8 mouse cellular contexts compared by ENCODE assay signal in genomic region chr11:110450091-110450757, GRCm38 (mm10). TPM values are rescaled to one million over a fixed set of nuclear protein-coding genes. Genes with fewer than 3 reads are reported as not detected.
DNase-seq lines count a peak whose midpoint lies in the region; ATAC-seq lines count a peak whose summit lies in the region.
"Had no signal": no experiment of that assay in that cellular context is flagged by ENCODE, and none has a peak within 500 bp of the region (broad histone marks: within the 10 kb centered on the region; RNA-seq: fewer than 3 reads in every experiment).

No protein-coding gene starts in this region.

- ATAC-seq in midbrain, embryonic 14.5 days (ENCODE audit: low FRiP score, low TSS enrichment) = no peak
- no peak for ATAC-seq in midbrain, embryonic 13.5 days
- ATAC-seq in embryonic facial prominence, embryonic 14.5 days (ENCODE audit: low read depth) = 0 out of 2 replicates have a peak, but pooled peaks have one; percentile 32
- ATAC-seq in megakaryocyte progenitor cell, adult 5-6 weeks (replicated peaks; ENCODE audit: poor library complexity) = peak; percentile 43

- H3K27me3 ChIP-seq in midbrain, embryonic 14.5 days (ENCODE audit: control insufficient read depth, insufficient read depth, low read length) = no peaks in the 10 kb centered on the region
- peaks cover 13% of the 10 kb centered on the region for H3K27me3 ChIP-seq in midbrain, embryonic 13.5 days
- H3K27me3 ChIP-seq in embryonic facial prominence, embryonic 14.5 days (replicated peaks; ENCODE audit: control insufficient read depth, insufficient read depth, low read length) = no peaks in the 10 kb centered on the region

- WGBS in midbrain, embryonic 14.5 days = 52% methylated on average over 15 of the region's 15 CpGs
- WGBS in midbrain, embryonic 13.5 days = 68% methylated on average over 15 of the region's 15 CpGs
- 34% methylated on average over 15 of the region's 15 CpGs for WGBS in embryonic facial prominence, embryonic 14.5 days

- no peaks in the 10 kb centered on the region for H3K36me3 ChIP-seq in midbrain, embryonic 14.5 days (ENCODE audit: control insufficient read depth, insufficient read depth, low read length)
- H3K36me3 ChIP-seq in midbrain, embryonic 13.5 days = no peaks in the 10 kb centered on the region
- H3K36me3 ChIP-seq in embryonic facial prominence, embryonic 14.5 days (ENCODE audit: control insufficient read depth, insufficient read depth, low read length) = no peaks in the 10 kb centered on the region; the same call in 1 of the 2 replicates

- peaks cover 21% of the 10 kb centered on the region for H3K4me1 ChIP-seq in midbrain, embryonic 14.5 days (ENCODE audit: control insufficient read depth, insufficient read depth, low read length)
- H3K4me1 ChIP-seq in midbrain, embryonic 13.5 days (replicated peaks) = peaks cover 26% of the 10 kb centered on the region
- peaks cover 30% of the 10 kb centered on the region for H3K4me1 ChIP-seq in embryonic facial prominence, embryonic 14.5 days (ENCODE audit: control insufficient read depth, insufficient read depth, low read length)

- no peak overlapping the region for H3K4me3 ChIP-seq in midbrain, embryonic 14.5 days (replicated peaks; ENCODE audit: low read depth, low read length)
- H3K4me3 ChIP-seq in midbrain, embryonic 13.5 days (replicated peaks) = no peak overlapping the region
- H3K4me3 ChIP-seq in embryonic facial prominence, embryonic 14.5 days (ENCODE audit: low read depth, low read length) = no peak overlapping the region

- no peak overlapping the region for H3K9ac ChIP-seq in midbrain, embryonic 14.5 days (replicated peaks; ENCODE audit: low read length)
- H3K9ac ChIP-seq in midbrain, embryonic 13.5 days (replicated peaks) = no peak overlapping the region
- no peak overlapping the region for H3K9ac ChIP-seq in embryonic facial prominence, embryonic 14.5 days (ENCODE audit: low read depth, low read length)

- no peaks in the 10 kb centered on the region for H3K9me3 ChIP-seq in midbrain, embryonic 14.5 days (ENCODE audit: control insufficient read depth, low read length)
- no peaks in the 10 kb centered on the region for H3K9me3 ChIP-seq in midbrain, embryonic 13.5 days
- no peaks in the 10 kb centered on the region for H3K9me3 ChIP-seq in embryonic facial prominence, embryonic 14.5 days (ENCODE audit: control insufficient read depth, low read length)

- no peak overlapping the region for H3K4me2 ChIP-seq in midbrain, embryonic 14.5 days (ENCODE audit: low read length)
- H3K4me2 ChIP-seq in midbrain, embryonic 13.5 days (replicated peaks) = no peak overlapping the region
- H3K4me2 ChIP-seq in embryonic facial prominence, embryonic 14.5 days (ENCODE audit: low read depth, low read length) = peak overlapping the region; percentile 15; the same call in 1 of the 2 replicates

- H3K27ac ChIP-seq in midbrain, embryonic 14.5 days (replicated peaks; ENCODE audit: low read depth, low read length) = no peak overlapping the region
- no peak overlapping the region for H3K27ac ChIP-seq in midbrain, embryonic 13.5 days
- no peak overlapping the region for H3K27ac ChIP-seq in embryonic facial prominence, embryonic 14.5 days (replicated peaks; ENCODE audit: low read depth, low read length)
- H3K27ac ChIP-seq: macrophage had no signal

- peak; percentile 65 for DNase-seq in midbrain, embryonic 14.5 days
- DNase-seq in embryonic facial prominence, embryonic 14.5 days (ENCODE audit: low spot score) = peak; percentile 94
- peak; percentile 43 to 48 for DNase-seq in heart, postnatal 14 days
- DNase-seq in layer of hippocampus, adult 11-12 months (ENCODE audit: low spot score) = no peak
- DNase-seq in right cerebral cortex, postnatal 36 days (ENCODE audit: low spot score in 2 of 2) = no peak

- intact Hi-C loops in heart, postnatal 14 days (cut with DNase I) = no loop called here

RNA-seq across cellular contexts. Expression of gene Map2k6, which starts 51.3 kb away (rescaled TPM):
- polyA plus RNA-seq in midbrain, embryonic 14.5 days (2014; fragmentation: Nextera tagmentation; extraction: Ambion mirVana) = 19.3 and 26.2 TPM in 2 replicates
- 22.9 and 24.9 TPM in 2 replicates for polyA plus RNA-seq in midbrain, embryonic 13.5 days (2015; fragmentation: Nextera tagmentation; extraction: Ambion mirVana)
- 15.5 and 18.5 TPM in 2 replicates for polyA plus RNA-seq in embryonic facial prominence, embryonic 14.5 days (2014; fragmentation: Nextera tagmentation; extraction: Ambion mirVana)
- 1 to 10 TPM; 6.4 to 7.0 TPM for total RNA-seq in heart, postnatal 14 days (2021)
- total RNA-seq in megakaryocyte progenitor cell, adult 5-6 weeks (2015) = 10.4 and 12.7 TPM in 2 replicates
- total RNA-seq in megakaryocyte progenitor cell, adult 5-6 weeks (2017) = 13.8 and 16.7 TPM in 2 replicates

Comparison
In these comparisons a context has a peak if more than half of its experiments do, and no peak if none do; other contexts are left out.
1. ATAC-seq: peak in embryonic facial prominence, embryonic 14.5 days (single experiment) and megakaryocyte progenitor cell, adult 5-6 weeks (single experiment); none in midbrain, embryonic 14.5 days (single experiment) and midbrain, embryonic 13.5 days (single experiment).
2. DNase-seq: peak in midbrain, embryonic 14.5 days (single experiment), embryonic facial prominence, embryonic 14.5 days (single experiment) and heart, postnatal 14 days (2 of 2); none in layer of hippocampus, adult 11-12 months (single experiment) and right cerebral cortex, postnatal 36 days (0 of 2).